Mouse (Mus musculus) spleen, adult 2 months (tissue): ENCODE measurements around the gene Hoxb7.

ENCODE experiments used
- CTCF ChIP-seq: fragments of 200-500 bp; IDR thresholded peaks from 2 replicates; pipeline ENCODE4 v1.5.1; 2011; ENCODE audit warnings: mild to moderate bottlenecking, inconsistent platforms; ENCODE audit not compliant: insufficient read depth, insufficient read length, insufficient replicate concordance; ENCODE audit errors: extremely low read depth
- POLR2A ChIP-seq: fragments of 200-500 bp; IDR thresholded peaks from 2 replicates; pipeline ENCODE4 v1.6.1; 2011; ENCODE audit warnings: low read depth, low read length, inconsistent platforms

- TF ChIP-seq CTCF (no peak), POLR2A (no peak)
Observed at GRCm38 (mm10) chr11:96286739-96287385, 439 bp downstream of the Hoxb7 start.
